Mouse (Mus musculus): ENCODE data around the gene B3gnt4. TPM values are rescaled to one million over a fixed set of nuclear protein-coding genes. Genes with fewer than 3 reads are reported as not detected.

B3gnt4 gene
- total RNA-seq, 2 experiments from 2014 or later, result not detected

- DNase-seq, result peak; percentile 1
Observed at GRCm38 (mm10) chr5:123525916-123526495, 15.7 kb downstream of the B3gnt4 start.

DNA sequence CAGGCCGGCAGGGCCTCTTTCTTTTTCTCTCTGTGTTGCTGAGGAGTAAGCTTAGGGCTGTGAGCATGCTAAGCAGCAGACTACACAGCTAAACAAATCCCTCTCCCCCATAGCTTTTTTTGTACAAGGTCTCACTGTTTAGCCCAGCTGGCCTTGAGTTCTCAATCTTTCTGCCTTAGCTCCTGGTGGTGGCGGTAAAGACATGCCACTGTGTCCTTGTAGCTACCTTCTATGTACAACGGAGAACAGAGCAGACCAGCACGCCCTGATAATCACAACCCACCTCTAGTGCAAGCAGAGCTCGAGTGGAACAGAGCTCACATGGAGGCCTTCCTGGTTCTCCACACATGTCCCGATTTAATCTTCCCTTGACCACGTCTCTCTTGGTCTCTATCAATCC, 18.4 kb downstream of the B3gnt4 start:
- peak; percentile 1 for DNase-seq

- peak; percentile 3 for DNase-seq
Observed at GRCm38 (mm10) chr5:123530056-123530455, 19.8 kb downstream of the B3gnt4 start.

- peak; percentile 0 for DNase-seq
Observed at GRCm38 (mm10) chr5:123533801-123534200, 23.5 kb downstream of the B3gnt4 start.

GRCm38 (mm10) chr5:123555693-123556092, 45.4 kb downstream of the B3gnt4 start:
- no peak for DNase-seq

DNA sequence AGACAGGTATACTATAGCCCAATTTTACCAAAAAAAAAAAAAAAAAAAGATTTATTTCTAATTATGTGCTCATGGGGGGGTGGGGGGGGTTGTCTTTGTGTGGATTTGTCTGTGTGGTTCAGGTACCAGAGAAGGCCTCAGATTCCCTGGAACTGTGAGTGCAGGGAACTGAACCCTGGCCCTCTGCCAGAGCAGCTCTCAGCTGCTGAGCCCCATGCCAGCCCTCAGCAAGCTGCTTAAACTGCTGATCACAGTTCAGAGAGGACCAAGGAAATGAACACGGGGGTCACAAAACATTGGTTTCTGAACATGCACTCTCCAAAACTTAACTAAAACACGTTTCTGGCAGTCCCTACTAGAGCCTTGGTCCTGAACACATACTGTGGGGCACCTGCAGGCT, 46.2 kb downstream of the B3gnt4 start:
- peak; percentile 74 for DNase-seq

DNA sequence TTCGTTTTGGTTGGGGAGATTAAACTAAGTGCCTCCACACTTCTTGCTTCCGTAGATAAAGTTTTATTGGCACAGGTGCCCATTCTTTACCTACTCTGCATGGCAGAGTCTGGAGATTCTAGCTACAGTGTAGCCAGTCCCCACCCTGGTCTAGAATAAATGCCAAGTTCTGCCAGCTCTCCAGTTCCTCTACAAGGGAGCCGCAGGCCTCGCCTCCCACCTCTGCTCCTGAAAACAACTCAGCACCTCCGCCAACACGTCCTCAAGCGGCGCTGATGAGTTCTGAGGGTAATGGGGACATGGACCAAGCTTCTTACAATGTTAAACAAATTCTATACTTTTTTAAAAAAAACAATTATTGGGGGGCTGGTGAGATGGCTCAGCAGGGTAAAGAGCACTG, 49.3 kb downstream of the B3gnt4 start:
- no peak for DNase-seq

DNA sequence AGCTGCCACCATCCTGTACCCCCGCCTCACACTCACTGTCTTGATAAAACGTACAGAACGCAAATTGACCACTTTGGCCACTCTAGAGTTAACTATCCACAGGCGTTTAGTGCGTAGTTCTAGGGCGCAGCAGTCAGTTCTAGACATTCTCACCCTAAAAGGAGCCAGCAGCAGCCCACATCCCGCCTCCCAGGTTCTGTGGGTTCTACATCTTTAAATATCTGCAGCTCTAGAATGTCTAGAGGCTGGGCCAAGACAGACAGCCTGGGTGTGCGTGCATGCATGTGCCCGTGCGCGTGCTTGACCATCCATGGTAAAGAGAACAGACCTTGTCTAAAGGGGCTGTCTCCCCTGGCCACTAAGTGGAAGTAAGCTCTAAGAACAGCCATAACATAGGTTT, 50.9 kb downstream of the B3gnt4 start:
- DNase-seq, result no peak

Small RNA genes lying within 50 kb of the gene (microRNA-seq; reads per million reads assigned to microRNA genes)
- gene Mir7647, result 0 to 0.25 reads per million in 2 experiments

Other genes with a start within 250 kb of the B3gnt4 start
- 10 to 100 TPM; 21.0 to 25.3 TPM for gene Bcl7a, start 166.6 kb upstream of the B3gnt4 start, total RNA-seq (2021)
- 10 to 100 TPM; 57.4 to 57.6 TPM for gene Mlxip, start 115.7 kb upstream of the B3gnt4 start, total RNA-seq (2021)
- gene Lrrc43, start 21.2 kb upstream of the B3gnt4 start, total RNA-seq (2021), result not detected
- gene Il31, start 21.0 kb upstream of the B3gnt4 start, total RNA-seq (2021), result not detected
- 10 to 100 TPM; 36.9 to 38.8 TPM for gene Diablo, start 13.7 kb downstream of the B3gnt4 start, total RNA-seq (2021)
- 1 to 10 TPM in 1 of 2 experiments, not detected in 1; 1.1 TPM for gene Gm49027, start 15.0 kb downstream of the B3gnt4 start, total RNA-seq (2021)
- 10 to 100 TPM; 23.3 to 26.6 TPM for gene Vps33a, start 62.6 kb downstream of the B3gnt4 start, total RNA-seq (2021)
- 100 to 1,000 TPM in 1 of 2 experiments, 10 to 100 TPM in 1; 91.2 to 111 TPM for gene Clip1, start 174.2 kb downstream of the B3gnt4 start, total RNA-seq (2021)
- 10 to 100 TPM; 26.6 to 33.2 TPM for gene Zcchc8, start 210.6 kb downstream of the B3gnt4 start, total RNA-seq (2021)
- gene Rsrc2, start 239.0 kb downstream of the B3gnt4 start, total RNA-seq (2021), result 10 to 100 TPM; 48.7 to 64.9 TPM
- 1 to 10 TPM; 5.2 to 5.9 TPM for gene Kntc1, start 239.3 kb downstream of the B3gnt4 start, total RNA-seq (2021)